Mouse (Mus musculus) cerebellum, adult 2 months (tissue): Measurements from ENCODE around the gene Dcbld2. TPM values are rescaled to one million over a fixed set of nuclear protein-coding genes. Genes with fewer than 3 reads are reported as not detected.
A peak's percentile ranks its signal among the peaks of the same experiment; 100 is the strongest.

ENCODE experiments used
- DNase-seq, 2 experiments: peaks; one replicate each; pipeline ENCODE4 v3.0.0; 2021
- H3K27ac ChIP-seq: fragments of 200-500 bp; 2 replicates; pipeline ENCODE4 v1.5.1; 2012; ENCODE audit warnings: low read length, control low read depth, inconsistent platforms; ENCODE audit not compliant: insufficient read depth
- H3K27me3 ChIP-seq: fragments of 200-500 bp; 2 replicates; pipeline ENCODE4 v1.6.1; 2012; ENCODE audit warnings: inconsistent platforms, mild to moderate bottlenecking, low read length, moderate library complexity; ENCODE audit not compliant: control insufficient read depth, insufficient read depth
- H3K4me1 ChIP-seq: fragments of 200-500 bp; 2 replicates; pipeline ENCODE4 v1.6.1; 2011; ENCODE audit warnings: low read length; ENCODE audit not compliant: control insufficient read depth, insufficient read depth
- H3K4me3 ChIP-seq: fragments of 200-500 bp; replicated peaks from 2 replicates; pipeline ENCODE3; 2011; ENCODE audit warnings: mild to moderate bottlenecking, low read depth, low read length, control low read depth; ENCODE audit not compliant: insufficient read depth
- CTCF ChIP-seq: fragments of 200-500 bp; IDR thresholded peaks from 2 replicates; pipeline ENCODE4 v1.5.1; 2011; ENCODE audit warnings: low read depth, mild to moderate bottlenecking, control low read depth, low read length, moderate library complexity, borderline replicate concordance; ENCODE audit not compliant: insufficient read depth
- POLR2A ChIP-seq: fragments of 200-500 bp; IDR thresholded peaks from 2 replicates; pipeline ENCODE4 v1.6.1; 2011; ENCODE audit warnings: low read length, control low read depth, borderline replicate concordance; ENCODE audit not compliant: insufficient read depth
- WGBS: fragments of 180-500 bp; shearing (Covaris S2); methylation state at CpG from one replicate; pipeline ENCODE4 v1.1.7; 2018; 5-methylcytosine and 5-hydroxymethylcytosine counted together
- polyA plus RNA-seq: library from polyadenylated mRNA; depleted of rRNA; stranded (reverse); fragments of >200 nt; gene quantifications from 2 replicates; pipeline ENCODE4 v1.2.3, GENCODE M21; 2012

Dcbld2 gene
- polyA plus RNA-seq, 1 experiment: 17.1 TPM

- Histone ChIP-seq H3K27ac (no peak overlapping the region), H3K4me3 (no peak overlapping the region), H3K27me3 (no peaks in the 10 kb centered on the region), H3K4me1 (no peaks in the 10 kb centered on the region)
- no peak for TF ChIP-seq POLR2A
- no peak for TF ChIP-seq CTCF
- 60% methylated on average over 3 of the region's 3 CpGs for WGBS
- DNase-seq: no peak
These were observed 9.6 kb upstream of the Dcbld2 start for GRCm38 (mm10) chr16:58398604-58399003.

- Histone ChIP-seq H3K27me3 (no peaks in the 10 kb centered on the region), H3K27ac (no peak overlapping the region), H3K4me3 (no peak overlapping the region), H3K4me1 (no peaks in the 10 kb centered on the region)
- WGBS: 67% methylated on average over 2 of the region's 2 CpGs
- no peak for DNase-seq
- no peak for TF ChIP-seq CTCF
- TF ChIP-seq POLR2A: no peak
These were observed 7.2 kb upstream of the Dcbld2 start for GRCm38 (mm10) chr16:58401079-58401478.

- H3K27ac ChIP-seq: no peak overlapping the region
- TF ChIP-seq CTCF (no peak), POLR2A (no peak)
- WGBS: 41% methylated on average over 7 of the region's 7 CpGs
- no peak overlapping the region for H3K4me3 ChIP-seq
- H3K4me1 ChIP-seq: no peaks in the 10 kb centered on the region; the same call in 1 of the 2 replicates
- DNase-seq: no peak
- no peaks in the 10 kb centered on the region for H3K27me3 ChIP-seq
These were observed 3.6 kb upstream of the Dcbld2 start for GRCm38 (mm10) chr16:58404665-58405064.

- no peak for TF ChIP-seq POLR2A
- TF ChIP-seq CTCF: no peak
- Histone ChIP-seq H3K27me3 (no peaks in the 10 kb centered on the region), H3K27ac (no peak overlapping the region), H3K4me1 (no peaks in the 10 kb centered on the region; the same call in 1 of the 2 replicates), H3K4me3 (no peak overlapping the region)
- 87% methylated on average over 4 of the region's 4 CpGs for WGBS
- DNase-seq: no peak
These were observed 3.0 kb upstream of the Dcbld2 start for GRCm38 (mm10) chr16:58405271-58405670.

GRCm38 (mm10) chr16:58408487-58409281 lies 441 bp downstream of the Dcbld2 start:
- no peaks in the 10 kb centered on the region; the same call in 1 of the 2 replicates for H3K4me1 ChIP-seq
- TF ChIP-seq POLR2A: peak; percentile 68
- TF ChIP-seq CTCF: no peak
- no peaks in the 10 kb centered on the region for H3K27me3 ChIP-seq
- peak in 1 of 2 experiments; percentile 61 for DNase-seq
- no peak overlapping the region for H3K27ac ChIP-seq
- H3K4me3 ChIP-seq: peak overlapping the region; percentile 66
- under 1% methylated on average over 81 of the region's 89 CpGs for WGBS

GRCm38 (mm10) chr16:58409825-58410224 lies 1.6 kb downstream of the Dcbld2 start:
- 48% methylated on average over 7 of the region's 7 CpGs for WGBS
- Histone ChIP-seq H3K27ac (no peak overlapping the region), H3K4me1 (no peaks in the 10 kb centered on the region; the same call in 1 of the 2 replicates), H3K4me3 (peak overlapping the region; percentile 66), H3K27me3 (no peaks in the 10 kb centered on the region)
- TF ChIP-seq POLR2A: no peak
- DNase-seq: no peak

- DNase-seq: no peak
- TF ChIP-seq POLR2A (no peak), CTCF (no peak)
- H3K4me3 ChIP-seq: no peak overlapping the region
- WGBS: 91% methylated on average over 4 of the region's 4 CpGs
- no peaks in the 10 kb centered on the region for H3K27me3 ChIP-seq
- no peak overlapping the region for H3K27ac ChIP-seq
- no peaks in the 10 kb centered on the region for H3K4me1 ChIP-seq
These were observed 6.6 kb downstream of the Dcbld2 start for GRCm38 (mm10) chr16:58414801-58415200.

- Histone ChIP-seq H3K4me3 (no peak overlapping the region), H3K27ac (no peak overlapping the region), H3K4me1 (no peaks in the 10 kb centered on the region), H3K27me3 (no peaks in the 10 kb centered on the region)
- WGBS: 96% methylated on average over 2 of the region's 2 CpGs
- DNase-seq: no peak
- TF ChIP-seq CTCF (no peak), POLR2A (no peak)
These were observed 7.3 kb downstream of the Dcbld2 start for GRCm38 (mm10) chr16:58415500-58415899.
